ENCODE assay signal across 19 mouse cellular contexts in genomic region chr19:7313660-7314059, GRCm38 (mm10). TPM values are rescaled to one million over a fixed set of nuclear protein-coding genes. Genes with fewer than 3 reads are reported as not detected.
"Had no signal": no experiment of that assay in that cellular context is flagged by ENCODE, and none has a peak within 500 bp of the region (broad histone marks: within the 10 kb centered on the region; RNA-seq: fewer than 3 reads in every experiment).

No protein-coding gene starts in this region.

- H3K9me3 ChIP-seq: intestine, embryonic 15.5 days; kidney, embryonic 15.5 days; midbrain, embryonic 12.5 days; midbrain, embryonic 15.5 days had no signal

- H3K27ac ChIP-seq: intestine, embryonic 15.5 days; liver, embryonic 14.5 days; macrophage; midbrain, embryonic 12.5 days; midbrain, embryonic 15.5 days had no signal

- H3K9ac ChIP-seq: intestine, embryonic 15.5 days; kidney, embryonic 15.5 days; liver, embryonic 14.5 days; liver, postnatal 0 days; lung, embryonic 14.5 days; midbrain, embryonic 12.5 days; midbrain, embryonic 15.5 days had no signal

- H3K4me3 ChIP-seq: intestine, embryonic 15.5 days; kidney, embryonic 15.5 days; left cerebral cortex, adult 2 months; midbrain, embryonic 12.5 days; midbrain, embryonic 15.5 days had no signal

- DNase-seq: kidney, adult 18-20 months; kidney, postnatal 14 days; layer of hippocampus, postnatal 36 days; liver, postnatal 0 days; lung, embryonic 14.5 days; right cerebral cortex, adult 18-20 months; right cerebral cortex, postnatal 14 days; right cerebral cortex, postnatal 4 days; thymus, adult 18-20 months; thymus, postnatal 36 days had no signal

- H3K4me2 ChIP-seq: intestine, embryonic 15.5 days; kidney, embryonic 15.5 days; lung, embryonic 14.5 days; midbrain, embryonic 12.5 days; midbrain, embryonic 15.5 days had no signal

- H3K36me3 ChIP-seq: intestine, embryonic 15.5 days; kidney, embryonic 15.5 days; midbrain, embryonic 12.5 days; midbrain, embryonic 15.5 days had no signal

- ATAC-seq: intestine, embryonic 15.5 days; liver, postnatal 0 days; lung, postnatal 0 days; midbrain, embryonic 15.5 days had no signal

- H3K27me3 ChIP-seq: intestine, embryonic 15.5 days; kidney, embryonic 15.5 days; midbrain, embryonic 12.5 days; midbrain, embryonic 15.5 days had no signal

RNA-seq across cellular contexts. Expression of gene Rcor2, which starts 46.5 kb away (rescaled TPM):
- total RNA-seq: monocyte, adult 5-6 weeks had no signal
